Mouse (Mus musculus) heart, adult 2 months (tissue): Measurements from ENCODE around the gene 5830473C10Rik. TPM values are rescaled to one million over a fixed set of nuclear protein-coding genes. Genes with fewer than 3 reads are reported as not detected.

Source experiments
- DNase-seq, 2 experiments: peaks; one replicate each; pipeline ENCODE4 v3.0.0; 2021
- H3K27ac ChIP-seq: fragments of 200-600 bp; 2 replicates; pipeline ENCODE4 v1.8.1; 2022
- H3K27me3 ChIP-seq: fragments of 200-500 bp; 2 replicates; pipeline ENCODE4 v1.6.1; 2012; ENCODE audit warnings: mild to moderate bottlenecking, low read length, inconsistent platforms, mixed read lengths; ENCODE audit not compliant: control insufficient read depth, insufficient read depth
- H3K36me3 ChIP-seq: fragments of 200-500 bp; 2 replicates; pipeline ENCODE4 v1.6.1; 2012; ENCODE audit warnings: low read length, inconsistent platforms; ENCODE audit not compliant: control insufficient read depth, insufficient read depth
- H3K4me1 ChIP-seq: fragments of 200-500 bp; 2 replicates; pipeline ENCODE4 v1.6.1; 2011; ENCODE audit warnings: low read length; ENCODE audit not compliant: control insufficient read depth, insufficient read depth
- H3K4me3 ChIP-seq: fragments of 200-600 bp; 2 replicates; pipeline ENCODE4 v1.8.1; 2022
- H3K79me2 ChIP-seq: fragments of 200-500 bp; replicated peaks from 2 replicates; pipeline ENCODE4 v1.6.1; 2012; ENCODE audit warnings: mild to moderate bottlenecking, inconsistent platforms, low read length, moderate library complexity, mixed read lengths; ENCODE audit not compliant: control insufficient read depth, insufficient read depth
- H3K9ac ChIP-seq: fragments of 200-500 bp; 2 replicates; pipeline ENCODE4 v1.6.1; 2012; ENCODE audit warnings: low read depth, mild to moderate bottlenecking, control low read depth, inconsistent platforms, low read length, mixed read lengths
- CTCF ChIP-seq: fragments of 200-600 bp; IDR thresholded peaks from 2 replicates; pipeline ENCODE4 v1.8.1; 2022; ENCODE audit warnings: antibody characterized with exemption, mild to moderate bottlenecking, moderate library complexity
- EP300 ChIP-seq: fragments of 200-500 bp; IDR thresholded peaks from 2 replicates; pipeline ENCODE4 v1.6.1; 2011; ENCODE audit warnings: low read depth, low read length, control low read depth; ENCODE audit not compliant: insufficient read depth
- POLR2A ChIP-seq: fragments of 200-500 bp; IDR thresholded peaks from 2 replicates; pipeline ENCODE4 v1.6.1; 2011; ENCODE audit warnings: mild to moderate bottlenecking, low read depth, low read length, control low read depth; ENCODE audit not compliant: insufficient read depth
- WGBS: fragments of 180-500 bp; shearing (Covaris S2); methylation state at CpG from one replicate; pipeline ENCODE4 v1.1.7; 2018; 5-methylcytosine and 5-hydroxymethylcytosine counted together
- intact Hi-C: fragments of 180-260 bp; cut with DNase I; formaldehyde crosslinking; loops from one replicate; pipeline ENCODE4 v1.15.1; 2025
- polyA plus RNA-seq: library from polyadenylated mRNA; depleted of rRNA; stranded (reverse); fragments of >200 nt; gene quantifications from 2 replicates; pipeline ENCODE4 v1.2.3, GENCODE M21; 2012
- total RNA-seq, 2 experiments: library from RNA; stranded (reverse); gene quantifications; 2 replicates each; pipeline ENCODE4 v1.2.3; 2021

Gene 5830473C10Rik
- total and polyA plus RNA-seq, 3 experiments = not detected

DNA sequence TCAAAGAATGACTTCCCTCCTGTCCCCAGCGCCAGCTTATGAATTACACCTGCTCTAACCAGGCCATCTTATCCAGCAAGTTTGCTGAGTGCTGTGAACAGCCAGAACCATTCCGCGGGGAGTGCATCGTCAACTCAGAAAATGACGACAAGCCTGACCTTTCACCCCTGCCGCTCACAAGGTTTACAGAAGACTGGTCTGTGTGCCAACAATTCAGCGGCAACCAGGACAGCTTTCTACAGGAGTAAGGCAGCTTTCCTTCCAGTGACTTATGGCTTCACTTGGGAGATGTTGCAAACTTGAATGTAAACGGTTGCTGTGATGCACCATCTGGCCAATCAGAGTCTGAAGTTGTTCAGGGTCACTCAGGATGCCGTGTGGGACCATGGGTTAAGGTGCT lies 16.8 kb downstream of the 5830473C10Rik start:
- no peaks in the 10 kb centered on the region for H3K27me3 ChIP-seq
- 74% methylated on average over 9 of the region's 9 CpGs for WGBS
- no peaks in the 10 kb centered on the region for H3K36me3 ChIP-seq
- H3K4me3 ChIP-seq = no peak overlapping the region
- intact Hi-C loops = no loop called here
- H3K9ac ChIP-seq = no peak overlapping the region
- TF ChIP-seq EP300 = no peak
- no peak for TF ChIP-seq POLR2A
- TF ChIP-seq CTCF = no peak
- H3K4me1 ChIP-seq = no peaks in the 10 kb centered on the region
- no peak for DNase-seq
- H3K79me2 ChIP-seq = no peaks in the 10 kb centered on the region
- H3K27ac ChIP-seq = no peak overlapping the region

DNA sequence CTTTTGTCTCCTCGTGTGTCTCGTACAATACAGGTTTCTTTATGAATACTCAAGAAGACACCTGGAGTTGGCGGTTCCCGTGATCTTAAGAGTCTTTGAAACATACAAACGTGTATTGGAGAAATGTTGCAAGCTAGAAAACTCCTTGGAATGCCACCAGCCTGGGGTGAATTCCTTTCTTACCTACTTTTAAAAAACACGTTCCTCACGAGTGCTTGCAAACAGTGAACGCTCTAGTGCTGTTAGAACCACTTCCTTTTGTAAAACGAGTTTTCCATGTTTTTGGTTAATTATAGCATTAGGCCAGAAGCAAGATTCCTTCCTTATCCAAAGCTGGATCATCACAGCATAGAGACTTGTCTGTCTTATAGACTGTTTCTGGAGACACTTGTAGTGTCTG lies 18.6 kb downstream of the 5830473C10Rik start:
- WGBS = 79% methylated on average over 9 of the region's 9 CpGs
- no peaks in the 10 kb centered on the region for H3K36me3 ChIP-seq
- H3K4me3 ChIP-seq = no peak overlapping the region
- no peak for TF ChIP-seq POLR2A
- no peak for TF ChIP-seq CTCF
- no peak for TF ChIP-seq EP300
- intact Hi-C loops = no loop called here
- no peak for DNase-seq
- no peaks in the 10 kb centered on the region for H3K4me1 ChIP-seq
- no peak overlapping the region for H3K9ac ChIP-seq
- no peaks in the 10 kb centered on the region for H3K27me3 ChIP-seq
- H3K79me2 ChIP-seq = no peaks in the 10 kb centered on the region
- H3K27ac ChIP-seq = no peak overlapping the region

DNA sequence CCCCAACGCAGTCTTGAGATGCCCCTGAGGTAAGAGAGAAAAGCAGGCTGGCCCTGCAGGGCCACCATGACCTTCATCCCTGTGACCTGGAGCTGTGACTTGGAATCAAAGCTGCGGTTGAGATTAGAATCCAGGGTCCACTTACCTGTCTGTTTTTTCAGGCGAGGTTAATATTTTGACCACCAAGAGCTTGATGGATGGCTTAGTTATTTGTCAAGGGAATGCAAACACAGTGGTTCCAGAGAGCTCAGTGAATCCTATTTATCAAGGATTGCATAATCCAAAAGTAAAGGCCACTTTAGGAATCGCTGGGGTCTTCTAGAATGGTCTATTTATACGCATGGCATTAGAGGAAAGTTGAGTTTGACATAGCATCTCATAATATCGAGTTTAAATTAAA lies 21.3 kb downstream of the 5830473C10Rik start:
- WGBS = 87% methylated on average over 6 of the region's 6 CpGs
- no peak overlapping the region for H3K9ac ChIP-seq
- H3K4me1 ChIP-seq = no peaks in the 10 kb centered on the region
- TF ChIP-seq EP300 = no peak
- no peak for TF ChIP-seq CTCF
- no peak for TF ChIP-seq POLR2A
- intact Hi-C loops = no loop called here
- no peak overlapping the region for H3K27ac ChIP-seq
- H3K27me3 ChIP-seq = no peaks in the 10 kb centered on the region
- no peak for DNase-seq
- H3K4me3 ChIP-seq = no peak overlapping the region
- H3K36me3 ChIP-seq = no peaks in the 10 kb centered on the region
- H3K79me2 ChIP-seq = no peaks in the 10 kb centered on the region

DNA sequence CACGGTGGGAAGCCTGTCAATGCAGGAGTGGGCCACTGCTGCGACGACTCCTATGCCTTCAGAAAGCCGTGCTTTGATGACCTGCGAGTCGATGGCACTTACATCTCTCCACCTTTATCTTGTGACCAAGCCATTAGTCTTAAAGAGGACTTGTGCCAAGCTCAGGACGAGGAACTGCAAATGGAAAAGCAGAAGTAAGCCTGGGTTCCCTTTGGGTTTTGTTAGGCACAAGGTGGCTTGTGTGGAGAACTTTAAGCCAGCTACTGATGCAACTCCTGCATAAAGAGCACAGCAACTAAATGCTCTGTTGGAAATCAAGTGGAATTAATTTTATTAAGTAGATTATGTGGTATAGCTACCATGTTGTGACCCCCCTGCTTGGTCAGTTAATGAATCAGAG lies 23.9 kb downstream of the 5830473C10Rik start:
- Histone ChIP-seq H3K4me3 (no peak overlapping the region), H3K27ac (no peak overlapping the region), H3K36me3 (no peaks in the 10 kb centered on the region), H3K4me1 (peaks cover 2% of the 10 kb centered on the region; the same call in 1 of the 2 replicates), H3K27me3 (no peaks in the 10 kb centered on the region), H3K79me2 (no peaks in the 10 kb centered on the region), H3K9ac (no peak overlapping the region)
- WGBS = 76% methylated on average over 7 of the region's 7 CpGs
- intact Hi-C loops = no loop called here
- no peak for DNase-seq
- TF ChIP-seq EP300 = no peak
- TF ChIP-seq CTCF = no peak
- TF ChIP-seq POLR2A = no peak

DNA sequence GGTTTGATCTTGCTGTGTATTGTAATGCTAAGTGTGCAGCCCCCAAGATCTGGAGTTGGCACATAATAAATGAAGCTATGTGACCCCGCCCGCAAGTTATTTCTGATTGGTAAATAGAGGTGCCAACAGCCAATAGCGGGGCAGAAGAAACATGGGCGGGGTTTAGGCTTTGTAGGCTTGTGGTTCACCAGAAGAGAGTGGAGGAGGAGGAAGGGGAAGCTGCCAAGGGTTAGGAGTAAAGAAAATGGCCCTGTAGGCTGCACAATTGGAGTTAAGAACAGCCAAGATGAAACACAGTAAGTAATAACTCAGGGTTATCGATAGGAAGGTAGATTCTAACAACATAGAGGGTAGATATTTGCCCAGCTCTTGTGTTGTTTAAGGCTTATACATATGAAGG lies 25.6 kb downstream of the 5830473C10Rik start:
- intact Hi-C loops = no loop called here
- no peaks in the 10 kb centered on the region for H3K27me3 ChIP-seq
- no peak overlapping the region for H3K9ac ChIP-seq
- no peak for TF ChIP-seq EP300
- H3K36me3 ChIP-seq = no peaks in the 10 kb centered on the region
- DNase-seq = no peak
- no peak overlapping the region for H3K4me3 ChIP-seq
- H3K4me1 ChIP-seq = peaks cover 2% of the 10 kb centered on the region; the same call in 1 of the 2 replicates
- H3K79me2 ChIP-seq = no peaks in the 10 kb centered on the region
- H3K27ac ChIP-seq = no peak overlapping the region
- WGBS = 79% methylated on average over 5 of the region's 5 CpGs

DNA sequence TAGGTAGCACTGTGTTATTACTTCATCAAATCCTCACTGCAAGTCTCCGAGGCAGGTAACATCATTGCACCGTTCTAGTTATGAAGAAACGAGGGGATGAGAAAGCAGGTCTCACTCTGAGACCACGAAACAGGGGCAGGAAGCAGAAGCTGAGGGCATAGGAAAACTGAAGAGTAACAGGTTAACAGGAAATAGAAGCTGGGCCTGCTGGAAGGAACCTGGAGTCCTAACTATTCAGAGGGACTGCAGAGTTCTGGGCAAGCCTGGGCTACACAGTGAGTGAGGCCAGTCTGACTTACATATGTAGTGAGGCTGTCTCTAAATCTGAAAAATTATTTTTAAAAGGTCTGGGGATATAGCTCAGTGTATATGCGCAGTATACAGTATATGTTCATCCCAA lies 27.2 kb downstream of the 5830473C10Rik start:
- H3K4me3 ChIP-seq = no peak overlapping the region
- H3K27me3 ChIP-seq = no peaks in the 10 kb centered on the region
- H3K27ac ChIP-seq = no peak overlapping the region
- peaks cover 2% of the 10 kb centered on the region; the same call in 1 of the 2 replicates for H3K4me1 ChIP-seq
- no peaks in the 10 kb centered on the region for H3K36me3 ChIP-seq
- WGBS = 87% methylated on average over 5 of the region's 5 CpGs
- no peak overlapping the region for H3K9ac ChIP-seq
- intact Hi-C loops = loop anchor here (2.0 kb wide), 1 partner anchor 385 kb away; no protein-coding TSS in a partner anchor
- DNase-seq = no peak
- TF ChIP-seq CTCF = no peak
- TF ChIP-seq POLR2A = no peak
- no peak for TF ChIP-seq EP300
- no peaks in the 10 kb centered on the region for H3K79me2 ChIP-seq
